Mouse (Mus musculus): ENCODE data around the gene AU022751. TPM values are rescaled to one million over a fixed set of nuclear protein-coding genes. Genes with fewer than 3 reads are reported as not detected.

AU022751 gene
- polyA plus RNA-seq (2014; fragmentation: Illumina TruSeq; extraction: RNeasy Lipid Tissue Mini Kit (QIAGEN cat#74804); ENCODE audit: low read depth, low replicate concordance): not detected

DNA sequence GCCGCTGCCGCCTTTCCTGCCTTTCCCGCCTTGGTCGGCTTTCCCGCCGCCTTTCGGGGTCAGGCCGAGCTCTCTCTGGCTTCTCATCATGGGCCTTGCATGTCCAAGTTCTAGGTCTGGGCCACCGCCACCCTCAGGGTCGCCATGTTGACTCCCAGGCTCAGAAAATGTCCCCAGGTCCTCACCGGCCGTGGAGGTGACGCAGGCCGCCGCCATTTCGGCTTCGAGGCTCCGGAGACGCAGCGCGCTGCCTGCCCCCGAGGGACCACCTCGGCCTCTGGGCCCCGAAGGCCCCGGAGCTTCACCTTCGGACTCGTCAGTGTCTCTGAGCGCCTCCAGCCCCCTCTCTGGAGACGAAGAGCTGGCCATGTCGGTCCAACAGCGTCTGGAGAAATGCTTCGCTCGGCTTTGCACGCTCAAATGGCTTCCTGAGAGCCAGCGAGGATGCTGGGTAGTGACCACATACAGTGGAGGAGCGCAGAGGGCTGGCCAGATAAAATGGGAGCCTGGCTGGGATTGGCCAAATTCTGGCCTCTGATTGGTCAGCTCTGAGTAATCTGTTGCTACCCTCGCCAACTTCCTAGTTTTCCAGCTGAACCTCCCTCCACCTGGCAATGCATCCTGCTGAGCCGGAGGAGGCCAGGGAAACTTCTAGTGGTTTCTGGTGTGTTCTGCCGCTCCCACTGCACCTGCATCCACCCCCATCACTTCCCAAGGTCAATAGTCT lies at the start of gene AU022751:
AU022751 (minus strand) TSS at position 466 of the 727 bp plus-strand sequence.

GRCm38 (mm10) chrX:6047066-6047935 lies 35.9 kb downstream of the AU022751 start, which contains the start of gene Nudt11:
TSS of gene Nudt11 (plus strand) at chrX:6047453.

Other genes starting within 250 kb of the AU022751 start
- 3.0 TPM for gene Nudt11, start 36.0 kb downstream of the AU022751 start, polyA plus RNA-seq (2014; fragmentation: Illumina TruSeq; extraction: RNeasy Lipid Tissue Mini Kit (QIAGEN cat#74804); ENCODE audit: low read depth, low replicate concordance)
- gene Nudt10, start 89.6 kb upstream of the AU022751 start, polyA plus RNA-seq (2014; fragmentation: Illumina TruSeq; extraction: RNeasy Lipid Tissue Mini Kit (QIAGEN cat#74804); ENCODE audit: low read depth, low replicate concordance): 5.5 TPM
- not detected for gene Bmp15, start 237.3 kb upstream of the AU022751 start, polyA plus RNA-seq (2014; fragmentation: Illumina TruSeq; extraction: RNeasy Lipid Tissue Mini Kit (QIAGEN cat#74804); ENCODE audit: low read depth, low replicate concordance)